Mouse (Mus musculus) embryonic fibroblast, embryonic 13.5 days (primary cell): ENCODE measurements around the gene Abca17. TPM values are rescaled to one million over a fixed set of nuclear protein-coding genes. Genes with fewer than 3 reads are reported as not detected.

ENCODE experiments used
- H3K27ac ChIP-seq: 2 replicates; pipeline ENCODE4 v1.5.1; 2012; ENCODE audit warnings: low read length, control low read depth, inconsistent platforms; ENCODE audit not compliant: insufficient read depth
- H3K4me1 ChIP-seq: 2 replicates; pipeline ENCODE4 v1.6.1; 2011; ENCODE audit warnings: low read length; ENCODE audit not compliant: control insufficient read depth, insufficient read depth
- H3K4me3 ChIP-seq: 2 replicates; pipeline ENCODE4 v1.5.1; 2011; ENCODE audit warnings: mild to moderate bottlenecking, control low read depth, low read length; ENCODE audit not compliant: insufficient read depth
- CTCF ChIP-seq: IDR thresholded peaks from 2 replicates; pipeline ENCODE4 v1.5.1; 2011; ENCODE audit warnings: mild to moderate bottlenecking, control low read depth, low read length, moderate library complexity, borderline replicate concordance; ENCODE audit not compliant: insufficient read depth
- POLR2A ChIP-seq: IDR thresholded peaks from 2 replicates; pipeline ENCODE4 v1.6.1; 2011; ENCODE audit warnings: low read depth, mild to moderate bottlenecking, control low read depth, low read length, moderate library complexity
- polyA plus RNA-seq: library from polyadenylated mRNA; stranded (reverse); fragments of >200 nt; gene quantifications from 2 replicates; pipeline ENCODE4 v1.2.4, GENCODE M21; 2011; ENCODE audit warnings: low read depth; ENCODE audit not compliant: missing spikeins, insufficient read length

Abca17 gene
- polyA plus RNA-seq: not detected in 2 replicates

GRCm38 (mm10) chr17:24350926-24351759 is at the start of gene Abca17:
Gene Abca17 (minus strand): TSS chr17:24351068.
- no peaks in the 10 kb centered on the region for H3K4me1 ChIP-seq
- no peak for TF ChIP-seq POLR2A
- TF ChIP-seq CTCF: no peak
- peak within 1 kb of the TSS; percentile 59 for H3K4me3 ChIP-seq
- H3K27ac ChIP-seq: no peak within 1 kb of the TSS

- H3K27ac ChIP-seq: no peak overlapping the region
- H3K4me1 ChIP-seq: no peaks in the 10 kb centered on the region
- H3K4me3 ChIP-seq: no peak overlapping the region
- no peak for TF ChIP-seq CTCF
- TF ChIP-seq POLR2A: no peak
These were observed 43.6 kb upstream of the Abca17 start for GRCm38 (mm10) chr17:24394456-24394855.

- no peak for TF ChIP-seq POLR2A
- no peak for TF ChIP-seq CTCF
- H3K4me1 ChIP-seq: no peaks in the 10 kb centered on the region
- no peak overlapping the region for H3K4me3 ChIP-seq
- H3K27ac ChIP-seq: no peak overlapping the region
These were observed 42.7 kb upstream of the Abca17 start for GRCm38 (mm10) chr17:24393527-24393926.

GRCm38 (mm10) chr17:24391149-24391548 is 40.3 kb upstream of the Abca17 start:
- TF ChIP-seq CTCF (no peak), POLR2A (no peak)
- H3K4me3 ChIP-seq: no peak overlapping the region
- no peaks in the 10 kb centered on the region for H3K4me1 ChIP-seq
- H3K27ac ChIP-seq: no peak overlapping the region

GRCm38 (mm10) chr17:24389865-24390264 is 39.0 kb upstream of the Abca17 start:
- H3K27ac ChIP-seq: no peak overlapping the region
- H3K4me3 ChIP-seq: no peak overlapping the region
- no peaks in the 10 kb centered on the region for H3K4me1 ChIP-seq
- TF ChIP-seq POLR2A: no peak
- TF ChIP-seq CTCF: peak; percentile 85; the same call in 1 of the 2 replicates

GRCm38 (mm10) chr17:24388711-24389110 is 37.8 kb upstream of the Abca17 start:
- Histone ChIP-seq H3K27ac (no peak overlapping the region), H3K4me1 (no peaks in the 10 kb centered on the region), H3K4me3 (no peak overlapping the region)
- TF ChIP-seq CTCF (no peak), POLR2A (no peak)

GRCm38 (mm10) chr17:24383789-24384188 is 32.9 kb upstream of the Abca17 start:
- Histone ChIP-seq H3K27ac (no peak overlapping the region), H3K4me3 (no peak overlapping the region), H3K4me1 (no peaks in the 10 kb centered on the region)
- no peak for TF ChIP-seq POLR2A
- no peak for TF ChIP-seq CTCF

- Histone ChIP-seq H3K27ac (no peak overlapping the region), H3K4me1 (no peaks in the 10 kb centered on the region), H3K4me3 (no peak overlapping the region)
- TF ChIP-seq POLR2A (no peak), CTCF (no peak)
These were observed 27.6 kb upstream of the Abca17 start for GRCm38 (mm10) chr17:24378496-24378895.

- H3K4me3 ChIP-seq: no peak overlapping the region
- TF ChIP-seq POLR2A (no peak), CTCF (no peak)
- no peaks in the 10 kb centered on the region for H3K4me1 ChIP-seq
- no peak overlapping the region for H3K27ac ChIP-seq
These were observed 25.0 kb upstream of the Abca17 start for GRCm38 (mm10) chr17:24375886-24376285.

- Histone ChIP-seq H3K4me3 (no peak overlapping the region), H3K4me1 (no peaks in the 10 kb centered on the region), H3K27ac (no peak overlapping the region)
- TF ChIP-seq CTCF: no peak
- TF ChIP-seq POLR2A: no peak
These were observed 24.3 kb upstream of the Abca17 start for GRCm38 (mm10) chr17:24375094-24375712.
